Mouse (Mus musculus) liver (tissue): ENCODE measurements around the gene Gyg.
"Not testable (repeated sequence)": the region's sequence is repeated elsewhere in the genome, so short reads cannot be mapped to it uniquely, and the experiment has no call there.

Source experiments
- DNase-seq: peaks from one replicate; pipeline ENCODE4 v3.0.0-alpha.2; 2020; ENCODE audit warnings: mixed read lengths

Gene Gyg

DNA sequence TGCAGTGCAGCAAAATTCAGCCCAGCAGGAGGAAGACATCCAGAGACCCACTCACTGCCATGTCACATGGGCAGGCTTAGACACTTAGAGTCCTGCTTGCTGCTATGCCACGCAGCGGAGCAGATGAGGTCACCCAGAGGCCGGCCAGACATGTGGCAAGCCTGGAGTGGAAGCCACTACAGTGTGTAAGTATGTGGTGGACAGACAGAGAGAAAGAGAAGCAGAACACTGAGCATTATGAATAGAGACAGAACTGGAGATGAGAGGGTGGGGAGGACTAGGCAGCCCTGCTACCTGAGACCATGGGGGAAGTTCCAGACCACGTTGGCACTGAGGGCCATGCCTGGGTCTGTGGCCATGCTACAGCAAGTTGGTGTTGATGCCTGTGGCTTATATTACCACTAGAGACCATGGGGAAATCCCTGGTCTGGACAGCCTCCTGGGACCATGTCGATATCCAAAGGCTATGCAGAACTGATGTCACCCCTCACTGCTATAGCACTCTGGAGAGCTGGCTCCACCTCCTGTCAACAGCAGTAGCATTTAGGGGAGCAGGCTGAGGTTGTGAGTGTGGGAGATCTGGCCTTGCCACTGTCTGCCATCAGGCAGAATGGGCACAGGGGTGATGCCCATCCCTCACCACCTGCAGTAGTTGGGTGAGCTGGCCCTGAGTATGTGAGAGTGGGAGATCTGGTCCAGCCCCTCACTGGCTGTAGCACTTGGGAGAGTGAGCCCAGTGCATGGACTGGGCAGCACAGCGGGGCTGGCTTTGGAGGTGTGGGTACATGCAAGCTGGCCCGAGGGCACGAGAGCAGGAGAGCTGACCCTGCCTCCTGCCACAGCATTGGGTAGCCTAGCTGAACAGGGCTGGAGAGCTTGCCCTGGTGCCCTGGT is 24.4 kb downstream of the Gyg start:
- DNase-seq: no peak

DNA sequence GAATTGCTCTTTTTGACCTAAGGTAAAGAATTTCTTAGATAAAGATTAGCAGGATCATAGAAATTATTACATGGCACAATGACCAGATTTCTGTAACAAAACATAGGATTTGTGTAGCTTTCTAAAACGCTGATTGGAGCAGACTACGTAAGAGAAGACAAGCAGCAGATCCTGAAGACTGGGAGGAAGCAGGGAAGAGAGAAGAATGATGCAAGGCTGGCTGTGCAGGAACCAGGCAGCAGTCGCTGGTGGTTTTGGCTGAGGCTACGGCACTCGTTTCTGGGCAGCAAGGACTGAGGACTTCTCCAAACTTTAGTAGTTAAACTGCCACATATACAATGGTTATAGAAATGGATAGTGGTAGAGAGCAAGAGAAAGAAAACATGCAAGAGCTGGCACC is 25.6 kb downstream of the Gyg start:
- no peak for DNase-seq

DNA sequence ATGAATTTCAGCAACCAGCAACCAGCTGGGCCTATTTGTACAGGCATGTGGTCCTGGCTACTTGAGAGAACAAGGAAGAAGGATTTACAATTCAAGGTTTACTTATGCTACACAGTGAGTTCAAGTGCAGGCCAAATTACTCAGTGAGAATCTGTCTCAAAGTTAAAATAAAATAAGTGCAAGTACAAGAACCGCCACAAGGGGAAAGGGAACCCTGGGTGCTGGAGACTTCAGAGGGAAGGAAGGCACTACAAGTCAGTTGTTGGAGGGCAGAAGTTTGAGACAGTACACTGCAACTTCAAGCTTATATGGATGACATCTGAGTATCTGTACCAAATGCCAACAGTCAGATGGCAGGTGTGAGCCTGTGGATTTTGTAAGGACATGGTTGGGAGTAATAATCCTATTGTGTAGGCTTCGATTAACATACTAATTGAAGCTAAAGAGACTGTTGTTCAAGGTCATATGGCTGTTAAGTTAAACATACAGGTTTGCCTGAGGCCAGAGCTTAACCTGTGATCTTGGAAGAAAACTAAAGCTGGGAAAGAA is 28.0 kb downstream of the Gyg start:
- no peak for DNase-seq

DNA sequence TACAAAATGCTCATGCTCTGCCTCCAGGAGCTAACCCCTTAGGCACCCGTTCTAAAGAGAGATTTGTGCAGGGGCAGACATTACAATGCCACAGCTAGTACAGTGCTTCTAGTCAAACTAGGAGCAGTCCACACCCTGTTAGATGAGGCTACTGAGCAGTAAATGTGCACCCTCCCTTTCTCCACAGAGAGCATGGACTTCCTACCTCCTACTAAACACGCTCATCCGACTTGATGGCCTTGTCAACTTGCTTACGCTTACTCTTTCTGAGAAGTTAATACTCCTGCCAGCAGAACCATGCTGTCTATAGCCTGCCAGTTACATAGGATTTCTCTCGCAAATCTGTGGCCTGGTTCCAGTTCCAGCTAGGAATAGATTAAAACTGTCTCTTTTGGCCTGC is 29.5 kb downstream of the Gyg start:
- DNase-seq: no peak

DNA sequence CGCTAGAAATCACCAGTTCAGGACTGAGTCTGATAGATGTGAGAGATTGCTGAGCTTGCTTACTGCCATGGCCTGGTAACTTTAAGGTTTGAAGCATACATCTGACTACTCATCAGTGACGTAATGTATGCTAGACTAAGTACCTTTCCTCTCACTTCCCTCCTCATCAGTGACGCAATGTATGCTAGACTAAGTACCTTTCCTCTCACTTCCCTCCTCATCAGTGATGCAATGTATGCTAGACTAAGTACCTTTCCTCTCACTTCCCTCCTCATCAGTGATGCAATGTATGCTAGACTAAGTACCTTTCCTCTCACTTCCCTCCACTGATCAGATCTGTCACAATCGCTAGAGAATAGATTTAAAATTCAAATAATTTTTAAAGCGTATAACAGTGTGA is 33.5 kb downstream of the Gyg start:
- DNase-seq: not testable (repeated sequence)

DNA sequence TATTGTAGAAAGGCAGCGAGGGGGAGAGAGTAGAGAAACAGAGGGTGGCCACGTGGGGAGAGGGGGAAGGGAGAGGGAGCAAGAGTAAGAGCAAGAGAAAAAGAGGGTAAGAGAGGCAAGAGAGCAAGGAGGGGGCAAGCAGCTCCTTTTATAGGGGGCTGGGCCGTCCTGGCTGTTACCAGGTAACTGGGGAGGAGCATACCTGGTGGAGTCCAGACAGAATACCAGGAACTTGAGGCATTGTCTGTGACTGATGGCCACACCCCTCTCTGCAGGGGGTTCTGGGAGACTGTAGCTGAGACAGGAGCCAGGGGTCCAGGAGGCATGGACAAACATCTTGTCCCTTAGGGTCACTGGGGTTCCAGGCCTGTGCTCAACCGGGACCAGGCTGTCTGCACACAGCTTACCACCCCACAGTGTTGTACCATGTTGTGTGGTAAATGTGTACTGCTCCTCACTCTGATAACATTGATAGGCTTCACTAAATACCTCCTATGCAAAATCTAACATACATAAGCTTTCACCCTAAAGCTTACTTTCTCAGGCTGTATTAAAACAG is 35.4 kb downstream of the Gyg start:
- no peak for DNase-seq

DNA sequence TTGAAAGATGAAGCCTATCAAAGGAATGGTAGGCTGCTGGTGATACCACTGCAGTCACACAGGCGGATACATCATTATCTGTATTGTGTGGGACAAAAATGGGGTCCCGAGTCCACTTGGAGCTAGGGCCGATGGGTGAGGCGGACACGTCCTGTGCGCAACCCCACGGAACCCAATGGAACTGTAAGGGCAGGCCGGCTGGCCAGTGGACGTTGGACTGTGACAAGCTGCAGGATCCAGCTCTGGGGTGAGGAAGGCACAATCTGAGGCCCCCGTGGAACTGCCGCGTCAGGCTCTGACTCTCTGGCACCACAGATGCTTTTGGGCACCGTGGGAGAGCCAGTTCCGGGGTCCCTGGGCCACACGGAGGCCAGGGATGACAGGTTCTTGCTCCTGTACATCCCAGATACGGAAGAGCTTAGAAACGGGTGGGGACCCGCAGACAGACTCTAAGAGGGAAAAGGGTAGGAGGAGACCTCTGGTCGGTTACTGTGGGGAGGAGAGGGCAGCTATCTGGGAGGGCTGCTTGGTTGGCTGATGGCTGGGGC is 36.0 kb downstream of the Gyg start:
- no peak for DNase-seq

DNA sequence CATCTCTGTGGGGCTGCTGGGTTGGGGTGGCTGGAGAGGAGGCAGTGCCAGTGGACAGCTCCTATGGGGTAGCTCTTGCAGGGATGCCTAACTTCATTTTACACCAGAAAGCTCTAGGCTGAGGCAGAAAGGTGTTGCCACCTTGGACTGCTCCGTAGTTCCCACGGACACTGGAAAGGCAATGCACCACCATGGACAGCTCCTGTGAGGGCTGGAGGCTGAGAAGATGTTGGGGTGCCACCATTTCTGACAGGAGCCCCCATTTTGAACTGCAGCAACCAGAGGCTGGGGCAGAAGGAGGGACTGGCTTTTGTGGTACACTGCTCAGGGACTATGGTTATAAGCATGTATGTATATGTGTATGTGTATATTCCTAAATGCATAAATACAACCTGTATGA is 43.2 kb downstream of the Gyg start:
- no peak for DNase-seq

DNA sequence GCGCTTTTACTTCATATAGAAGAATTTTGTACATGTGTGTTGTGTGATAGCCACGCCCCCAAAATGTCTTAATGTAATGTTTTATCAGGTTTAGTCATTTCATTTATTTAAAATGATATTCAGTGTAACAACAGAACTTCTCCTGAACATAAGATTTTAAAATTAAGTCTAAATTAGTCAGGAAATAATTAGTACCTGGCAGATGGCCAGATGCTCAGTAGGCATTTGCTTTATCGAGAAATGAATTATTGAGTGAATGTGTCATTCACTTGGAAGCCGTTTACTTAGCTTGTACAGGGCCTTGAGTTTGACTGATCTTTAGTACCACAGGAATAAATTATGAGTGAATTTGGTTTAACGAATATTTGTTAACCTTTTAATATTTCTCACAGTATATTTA is 46.2 kb downstream of the Gyg start:
- no peak for DNase-seq

DNA sequence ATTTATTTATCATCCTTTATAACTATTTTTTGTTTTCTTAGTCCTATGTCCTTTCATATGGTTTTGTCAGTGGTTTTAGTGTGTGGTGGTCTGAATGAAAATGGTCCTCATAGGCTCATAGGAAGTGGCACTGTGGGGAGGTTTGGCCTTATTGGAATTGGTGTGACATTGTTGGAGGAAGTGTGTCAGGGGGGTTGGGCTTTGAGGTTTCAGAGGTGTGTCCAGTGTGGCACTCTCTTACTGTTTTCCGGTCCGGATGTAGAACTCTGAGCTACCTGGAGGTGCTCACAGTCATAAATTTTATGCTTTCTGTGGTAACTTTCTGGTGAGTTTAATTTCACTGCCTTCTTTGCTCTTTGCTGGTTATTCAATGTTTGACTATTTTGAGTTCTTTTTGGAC is 50.3 kb downstream of the Gyg start:
- no peak for DNase-seq

DNA sequence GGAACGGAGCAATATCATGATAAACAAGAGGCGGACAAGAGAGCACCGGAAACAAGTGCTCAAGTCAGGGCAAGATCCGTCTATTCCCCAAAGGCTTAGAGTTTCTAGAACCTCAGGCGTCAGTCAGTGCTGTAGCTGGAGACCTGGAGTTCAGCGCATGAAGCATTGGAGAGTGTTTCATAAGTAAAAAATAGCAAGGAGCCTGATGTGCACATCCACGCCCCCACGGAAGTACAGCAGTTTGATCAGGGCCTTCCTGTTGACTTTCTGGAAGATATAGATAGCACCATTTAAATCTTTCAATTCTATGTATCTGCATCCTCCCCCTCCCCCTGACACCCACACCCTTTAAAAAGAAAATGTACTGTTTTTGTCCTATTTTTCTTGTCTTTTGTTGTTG is 50.8 kb downstream of the Gyg start:
- no peak for DNase-seq

DNA sequence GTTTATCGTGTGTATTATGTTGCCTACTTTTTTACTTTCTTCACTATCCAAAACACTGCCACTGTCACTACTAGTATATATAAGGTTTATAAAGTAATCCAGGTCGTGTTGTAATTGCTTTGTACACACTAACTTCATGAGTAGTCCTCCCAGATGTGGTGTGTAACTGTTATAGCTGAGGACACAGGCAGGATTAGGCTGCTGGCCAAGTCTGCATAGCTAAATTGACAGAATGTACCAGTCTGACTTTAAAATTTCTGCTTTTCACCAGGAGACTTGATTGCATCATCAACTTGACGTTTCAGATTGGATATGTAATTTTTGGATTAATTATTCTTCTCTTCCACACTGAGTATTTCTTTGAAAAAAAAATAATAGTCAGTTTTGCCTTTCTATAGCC is 51.3 kb downstream of the Gyg start:
- DNase-seq: no peak

DNA sequence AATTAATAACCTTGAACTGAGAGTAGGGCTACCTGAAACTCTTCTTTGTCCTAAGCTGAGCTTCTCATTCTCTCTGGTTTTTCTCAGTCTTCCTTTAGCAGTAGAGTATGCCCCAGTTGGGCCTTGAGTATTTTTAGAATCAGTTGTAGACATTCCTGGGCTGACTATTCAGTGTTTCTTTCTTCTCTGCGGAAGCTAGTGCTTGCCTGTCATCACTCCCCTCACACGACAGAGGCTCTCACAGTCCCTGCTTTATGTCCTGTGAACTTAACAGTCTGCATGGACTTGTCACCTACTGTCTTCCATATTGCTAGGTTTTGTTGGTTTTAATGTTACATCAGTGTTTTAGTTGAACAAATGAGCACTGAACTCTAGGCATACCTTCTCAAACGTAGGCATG is 73.0 kb downstream of the Gyg start:
- no peak for DNase-seq

DNA sequence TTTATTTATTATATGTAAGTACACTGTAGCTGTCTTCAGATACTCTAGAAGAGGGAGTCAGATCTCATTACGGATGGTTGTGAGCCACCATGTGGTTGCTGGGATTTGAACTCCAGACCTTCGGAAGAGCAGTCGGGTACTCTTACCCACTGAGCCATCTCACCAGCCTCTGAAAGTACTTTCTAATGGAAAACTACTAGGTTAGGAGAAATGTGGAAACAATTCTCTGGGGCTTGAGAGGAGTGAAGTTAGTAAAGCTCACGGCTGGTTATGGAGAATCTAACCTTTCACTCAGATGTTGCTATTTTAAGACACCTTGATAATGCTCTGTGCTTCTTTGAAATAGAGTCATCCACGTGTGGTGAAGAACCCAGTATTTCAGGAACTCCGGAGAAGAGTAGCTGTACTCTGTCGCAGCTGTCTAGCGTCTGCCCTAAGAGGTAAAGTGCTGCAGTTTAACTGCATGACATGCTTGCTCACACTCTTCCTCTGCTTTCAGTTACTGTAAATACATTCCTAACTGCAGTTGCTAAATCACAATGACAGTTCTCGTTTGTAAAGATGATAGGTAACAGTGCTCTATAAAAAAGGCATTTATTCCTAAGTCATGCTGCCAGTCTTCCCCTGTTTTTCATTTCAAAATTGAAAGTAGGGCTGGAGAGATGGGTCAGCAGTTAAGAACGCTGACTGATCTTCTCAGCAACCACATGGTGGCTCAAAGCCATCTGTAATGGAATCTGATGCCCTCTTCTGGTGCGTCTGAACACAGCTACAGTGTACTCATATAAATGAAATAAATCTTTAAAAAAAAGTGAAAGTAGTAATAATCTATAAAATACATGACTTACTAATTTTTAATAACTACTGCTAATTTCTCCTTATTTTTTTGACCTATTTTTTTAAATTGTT is 78.7 kb downstream of the Gyg start:
- DNase-seq: no peak
